Mouse (Mus musculus) lung, adult 2 months (tissue): ENCODE measurements around the gene Pdgfra. TPM values are rescaled to one million over a fixed set of nuclear protein-coding genes. Genes with fewer than 3 reads are reported as not detected.

Experiments
- DNase-seq: peaks from one replicate; pipeline ENCODE4 v3.0.0; 2022
- H3K4me1 ChIP-seq: fragments of 200-500 bp; 2 replicates; pipeline ENCODE4 v1.6.1; 2011; ENCODE audit warnings: low read length; ENCODE audit not compliant: control insufficient read depth, insufficient read depth
- H3K4me3 ChIP-seq: fragments of 200-500 bp; replicated peaks from 2 replicates; pipeline ENCODE3; 2011; ENCODE audit warnings: low read depth, mild to moderate bottlenecking, control low read depth, low read length; ENCODE audit errors: extremely low read depth
- CTCF ChIP-seq: fragments of 200-500 bp; IDR thresholded peaks from 2 replicates; pipeline ENCODE4 v1.5.1; 2011; ENCODE audit warnings: mild to moderate bottlenecking, low read length, control low read depth; ENCODE audit not compliant: insufficient read depth
- POLR2A ChIP-seq: fragments of 200-500 bp; IDR thresholded peaks from 2 replicates; pipeline ENCODE4 v1.6.1; 2011; ENCODE audit warnings: low read depth, mild to moderate bottlenecking, control low read depth, low read length, borderline replicate concordance; ENCODE audit errors: extremely low read depth
- WGBS: fragments of 180-500 bp; shearing (Covaris S2); methylation state at CpG from one replicate; pipeline ENCODE4 v1.1.7; 2018; 5-methylcytosine and 5-hydroxymethylcytosine counted together
- polyA plus RNA-seq: library from polyadenylated mRNA; depleted of rRNA; stranded (reverse); fragments of >200 nt; gene quantifications from 2 replicates; pipeline ENCODE4 v1.2.3, GENCODE M21; 2012

Pdgfra gene
- polyA plus RNA-seq, 1 experiment = 82.2 TPM

- Histone ChIP-seq H3K4me3 (no peak overlapping the region), H3K4me1 (no peaks in the 10 kb centered on the region; the same call in 1 of the 2 replicates)
- no peak for TF ChIP-seq CTCF
- TF ChIP-seq POLR2A = no peak
- no peak for DNase-seq
- WGBS = 86% methylated on average over 15 of the region's 15 CpGs
Observed at GRCm38 (mm10) chr5:75189319-75189987, 37.4 kb downstream of the Pdgfra start.

GRCm38 (mm10) chr5:75193107-75193506 is 41.0 kb downstream of the Pdgfra start:
- DNase-seq = no peak
- H3K4me1 ChIP-seq = no peaks in the 10 kb centered on the region
- TF ChIP-seq CTCF = no peak
- TF ChIP-seq POLR2A = no peak
- 76% methylated on average over 5 of the region's 5 CpGs for WGBS
- no peak overlapping the region for H3K4me3 ChIP-seq

- Histone ChIP-seq H3K4me1 (no peaks in the 10 kb centered on the region), H3K4me3 (no peak overlapping the region)
- TF ChIP-seq CTCF (no peak), POLR2A (no peak)
- 79% methylated on average over 8 of the region's 8 CpGs for WGBS
- no peak for DNase-seq
Observed at GRCm38 (mm10) chr5:75198413-75198812, 46.3 kb downstream of the Pdgfra start.

- Histone ChIP-seq H3K4me3 (no peak overlapping the region), H3K4me1 (no peaks in the 10 kb centered on the region)
- WGBS = 56% methylated on average over 9 of the region's 9 CpGs
- DNase-seq = no peak
- TF ChIP-seq CTCF = no peak
- TF ChIP-seq POLR2A = no peak
Observed at GRCm38 (mm10) chr5:75199698-75200365, 47.7 kb downstream of the Pdgfra start.

GRCm38 (mm10) chr5:75200366-75200724 is 48.3 kb downstream of the Pdgfra start:
- DNase-seq = no peak
- TF ChIP-seq POLR2A = no peak
- no peak for TF ChIP-seq CTCF
- Histone ChIP-seq H3K4me3 (no peak overlapping the region), H3K4me1 (no peaks in the 10 kb centered on the region)
- WGBS = 91% methylated on average over 10 of the region's 10 CpGs

GRCm38 (mm10) chr5:75207905-75208304 is 55.8 kb downstream of the Pdgfra start:
- TF ChIP-seq CTCF (no peak), POLR2A (no peak)
- H3K4me3 ChIP-seq = no peak overlapping the region
- no peak for DNase-seq
- peaks cover 2% of the 10 kb centered on the region; the same call in 1 of the 2 replicates for H3K4me1 ChIP-seq
- WGBS = 78% methylated on average over 3 of the region's 3 CpGs

GRCm38 (mm10) chr5:75209966-75210365 is 57.9 kb downstream of the Pdgfra start:
- TF ChIP-seq POLR2A = no peak
- TF ChIP-seq CTCF = no peak
- Histone ChIP-seq H3K4me1 (peaks cover 2% of the 10 kb centered on the region; the same call in 1 of the 2 replicates), H3K4me3 (no peak overlapping the region)
- no peak for DNase-seq
- 8% methylated on average over 1 of the region's 1 CpGs for WGBS

GRCm38 (mm10) chr5:75214520-75214919 is 62.4 kb downstream of the Pdgfra start:
- 48% methylated on average over 6 of the region's 6 CpGs for WGBS
- no peak for TF ChIP-seq POLR2A
- TF ChIP-seq CTCF = peak; percentile 34; the same call in 1 of the 2 replicates
- H3K4me3 ChIP-seq = no peak overlapping the region
- H3K4me1 ChIP-seq = peaks cover 2% of the 10 kb centered on the region; the same call in 1 of the 2 replicates
- no peak for DNase-seq

GRCm38 (mm10) chr5:75214929-75215328 is 62.8 kb downstream of the Pdgfra start:
- 76% methylated on average over 7 of the region's 7 CpGs for WGBS
- TF ChIP-seq CTCF = no peak
- TF ChIP-seq POLR2A = no peak
- no peak for DNase-seq
- no peak overlapping the region for H3K4me3 ChIP-seq
- H3K4me1 ChIP-seq = peaks cover 2% of the 10 kb centered on the region; the same call in 1 of the 2 replicates
